Mouse (Mus musculus): ENCODE measurements around the gene Gm7137. TPM values are rescaled to one million over a fixed set of nuclear protein-coding genes. Genes with fewer than 3 reads are reported as not detected.
"Not testable (repeated sequence)": the region's sequence is repeated elsewhere in the genome, so short reads cannot be mapped to it uniquely, and the experiment has no call there.

The Gm7137 gene
- polyA plus RNA-seq, 2 experiments = not detected

GRCm38 (mm10) chr10:77797677-77798076, 9.7 kb upstream of the Gm7137 start:
- Histone ChIP-seq H3K36me3 (replicated peaks; ENCODE audit: control insufficient read depth, insufficient read depth, low read depth) (no peaks in the 10 kb centered on the region), H3K4me3 (ENCODE audit: insufficient read depth in 1 of 2, low read depth in 2 of 2, low read length in 2 of 2) (no peak overlapping the region), H3K4me2 (ENCODE audit: low read depth) (no peak overlapping the region), H3K9ac (replicated peaks) (no peak overlapping the region), H3K9me3 (ENCODE audit: control insufficient read depth, low read length) (no peaks in the 10 kb centered on the region), H3K27ac (no peak overlapping the region), H3K4me1 (replicated peaks; ENCODE audit: control insufficient read depth in 2 of 2, insufficient read depth in 2 of 2, low read length in 1 of 2) (no peaks in the 10 kb centered on the region), H3K27me3 (ENCODE audit: control insufficient read depth, insufficient read depth, low read length) (no peaks in the 10 kb centered on the region)
- no peak for TF ChIP-seq EP300 (IDR thresholded peaks at IDR 0.05; ENCODE audit: low read depth)
- TF ChIP-seq CTCF (IDR thresholded peaks at IDR 0.05; ENCODE audit: low read depth) = no peak
- WGBS (ENCODE audit: insufficient replicate concordance) = 20% methylated on average over 3 of the region's 3 CpGs
- DNase-seq (ENCODE audit: low read depth in 3 of 3, low spot score in 3 of 3) (no peak), ATAC-seq (ENCODE audit: insufficient read depth) (no peak)

GRCm38 (mm10) chr10:77794976-77795375, 7.0 kb upstream of the Gm7137 start, which contains the start of gene Gm9639:
TSS of gene Gm9639 (minus strand) at chr10:77795076.
- TF ChIP-seq EP300 (IDR thresholded peaks at IDR 0.05; ENCODE audit: low read depth) (no peak), CTCF (IDR thresholded peaks at IDR 0.05; ENCODE audit: low read depth) (no peak)
- no peaks in the 10 kb centered on the region for H3K9me3 ChIP-seq (ENCODE audit: control insufficient read depth, low read length)
- H3K4me2 ChIP-seq (ENCODE audit: low read depth) = no peak within 1 kb of the TSS
- H3K36me3 ChIP-seq (replicated peaks; ENCODE audit: control insufficient read depth, insufficient read depth, low read depth) = no peaks in the 10 kb centered on the region
- no peak within 1 kb of the TSS for H3K4me3 ChIP-seq (ENCODE audit: insufficient read depth in 1 of 2, low read depth in 2 of 2, low read length in 2 of 2)
- H3K9ac ChIP-seq (replicated peaks) = no peak within 1 kb of the TSS
- WGBS (ENCODE audit: insufficient replicate concordance) = 33% methylated on average over 2 of the region's 2 CpGs
- no peaks in the 10 kb centered on the region for H3K4me1 ChIP-seq (replicated peaks; ENCODE audit: control insufficient read depth in 2 of 2, insufficient read depth in 2 of 2, low read length in 1 of 2)
- DNase-seq (ENCODE audit: low read depth in 3 of 3, low spot score in 3 of 3) (no peak), ATAC-seq (ENCODE audit: insufficient read depth) (no peak)
- no peaks in the 10 kb centered on the region for H3K27me3 ChIP-seq (ENCODE audit: control insufficient read depth, insufficient read depth, low read length)
- H3K27ac ChIP-seq = no peak within 1 kb of the TSS

- no peak overlapping the region for H3K4me2 ChIP-seq (ENCODE audit: low read depth)
- H3K9ac ChIP-seq (replicated peaks) = no peak overlapping the region
- ATAC-seq (ENCODE audit: insufficient read depth) (no peak), DNase-seq (ENCODE audit: low read depth in 3 of 3, low spot score in 3 of 3) (no peak)
- no peaks in the 10 kb centered on the region for H3K4me1 ChIP-seq (replicated peaks; ENCODE audit: control insufficient read depth in 2 of 2, insufficient read depth in 2 of 2, low read length in 1 of 2)
- H3K36me3 ChIP-seq (replicated peaks; ENCODE audit: control insufficient read depth, insufficient read depth, low read depth) = no peaks in the 10 kb centered on the region
- H3K4me3 ChIP-seq (ENCODE audit: insufficient read depth in 1 of 2, low read depth in 2 of 2, low read length in 2 of 2) = no peak overlapping the region
- no peaks in the 10 kb centered on the region for H3K27me3 ChIP-seq (ENCODE audit: control insufficient read depth, insufficient read depth, low read length)
- no peaks in the 10 kb centered on the region for H3K9me3 ChIP-seq (ENCODE audit: control insufficient read depth, low read length)
- TF ChIP-seq EP300 (IDR thresholded peaks at IDR 0.05; ENCODE audit: low read depth) (no peak), CTCF (IDR thresholded peaks at IDR 0.05; ENCODE audit: low read depth) (no peak)
- H3K27ac ChIP-seq = no peak overlapping the region
- WGBS (ENCODE audit: insufficient replicate concordance) = 52% methylated on average over 2 of the region's 2 CpGs
These were observed 621 bp upstream of the Gm7137 start for GRCm38 (mm10) chr10:77788621-77789020.

- H3K27me3 ChIP-seq (ENCODE audit: control insufficient read depth, insufficient read depth, low read length); H3K36me3 ChIP-seq (replicated peaks; ENCODE audit: control insufficient read depth, insufficient read depth, low read depth); H3K27ac ChIP-seq; H3K4me2 ChIP-seq (ENCODE audit: low read depth); H3K4me1 ChIP-seq (replicated peaks; ENCODE audit: control insufficient read depth in 2 of 2, insufficient read depth in 2 of 2, low read length in 1 of 2); DNase-seq (ENCODE audit: low read depth in 3 of 3, low spot score in 3 of 3); H3K4me3 ChIP-seq (ENCODE audit: insufficient read depth in 1 of 2, low read depth in 2 of 2, low read length in 2 of 2); H3K9ac ChIP-seq (replicated peaks); H3K9me3 ChIP-seq (ENCODE audit: control insufficient read depth, low read length); ATAC-seq (ENCODE audit: insufficient read depth): not testable (repeated sequence)
- WGBS (ENCODE audit: insufficient replicate concordance) = 50% methylated on average over 1 of the region's 3 CpGs
These were observed 4.6 kb downstream of the Gm7137 start for GRCm38 (mm10) chr10:77783396-77783795.

GRCm38 (mm10) chr10:77782442-77782841, 5.6 kb downstream of the Gm7137 start, which contains the start of gene Gm3250:
TSS of gene Gm3250 (minus strand) at chr10:77782542.
- not testable (repeated sequence) for H3K9ac ChIP-seq (replicated peaks); H3K27ac ChIP-seq; H3K4me3 ChIP-seq (ENCODE audit: insufficient read depth in 1 of 2, low read depth in 2 of 2, low read length in 2 of 2); H3K4me2 ChIP-seq (ENCODE audit: low read depth); DNase-seq (ENCODE audit: low read depth in 3 of 3, low spot score in 3 of 3); ATAC-seq (ENCODE audit: insufficient read depth); H3K9me3 ChIP-seq (ENCODE audit: control insufficient read depth, low read length); H3K36me3 ChIP-seq (replicated peaks; ENCODE audit: control insufficient read depth, insufficient read depth, low read depth); H3K27me3 ChIP-seq (ENCODE audit: control insufficient read depth, insufficient read depth, low read length); H3K4me1 ChIP-seq (replicated peaks; ENCODE audit: control insufficient read depth in 2 of 2, insufficient read depth in 2 of 2, low read length in 1 of 2)
- WGBS (ENCODE audit: insufficient replicate concordance) = 50% methylated on average over 1 of the region's 1 CpGs

- H3K4me2 ChIP-seq (ENCODE audit: low read depth); H3K27me3 ChIP-seq (ENCODE audit: control insufficient read depth, insufficient read depth, low read length); DNase-seq (ENCODE audit: low read depth in 3 of 3, low spot score in 3 of 3); H3K9ac ChIP-seq (replicated peaks); H3K27ac ChIP-seq; H3K4me3 ChIP-seq (ENCODE audit: insufficient read depth in 1 of 2, low read depth in 2 of 2, low read length in 2 of 2); ATAC-seq (ENCODE audit: insufficient read depth); H3K9me3 ChIP-seq (ENCODE audit: control insufficient read depth, low read length); H3K4me1 ChIP-seq (replicated peaks; ENCODE audit: control insufficient read depth in 2 of 2, insufficient read depth in 2 of 2, low read length in 1 of 2); H3K36me3 ChIP-seq (replicated peaks; ENCODE audit: control insufficient read depth, insufficient read depth, low read depth): not testable (repeated sequence)
- 33% methylated on average over 1 of the region's 1 CpGs for WGBS (ENCODE audit: insufficient replicate concordance)
These were observed 11.2 kb downstream of the Gm7137 start, which contains the start of gene Gm7138 for GRCm38 (mm10) chr10:77776844-77777243. TSS of gene Gm7138 (minus strand) at chr10:77776944.

GRCm38 (mm10) chr10:77772142-77772541, 15.9 kb downstream of the Gm7137 start:
- H3K27ac ChIP-seq; H3K36me3 ChIP-seq (replicated peaks; ENCODE audit: control insufficient read depth, insufficient read depth, low read depth); H3K27me3 ChIP-seq (ENCODE audit: control insufficient read depth, insufficient read depth, low read length); H3K9ac ChIP-seq (replicated peaks); DNase-seq (ENCODE audit: low read depth in 3 of 3, low spot score in 3 of 3); H3K4me1 ChIP-seq (replicated peaks; ENCODE audit: control insufficient read depth in 2 of 2, insufficient read depth in 2 of 2, low read length in 1 of 2); ATAC-seq (ENCODE audit: insufficient read depth); H3K4me2 ChIP-seq (ENCODE audit: low read depth); H3K9me3 ChIP-seq (ENCODE audit: control insufficient read depth, low read length); H3K4me3 ChIP-seq (ENCODE audit: insufficient read depth in 1 of 2, low read depth in 2 of 2, low read length in 2 of 2): not testable (repeated sequence)
- 22% methylated on average over 1 of the region's 3 CpGs for WGBS (ENCODE audit: insufficient replicate concordance)

- not testable (repeated sequence) for H3K27me3 ChIP-seq (ENCODE audit: control insufficient read depth, insufficient read depth, low read length); H3K4me2 ChIP-seq (ENCODE audit: low read depth); H3K36me3 ChIP-seq (replicated peaks; ENCODE audit: control insufficient read depth, insufficient read depth, low read depth); H3K4me1 ChIP-seq (replicated peaks; ENCODE audit: control insufficient read depth in 2 of 2, insufficient read depth in 2 of 2, low read length in 1 of 2); H3K9ac ChIP-seq (replicated peaks); H3K9me3 ChIP-seq (ENCODE audit: control insufficient read depth, low read length); DNase-seq (ENCODE audit: low read depth in 3 of 3, low spot score in 3 of 3); H3K4me3 ChIP-seq (ENCODE audit: insufficient read depth in 1 of 2, low read depth in 2 of 2, low read length in 2 of 2); ATAC-seq (ENCODE audit: insufficient read depth); H3K27ac ChIP-seq
- WGBS (ENCODE audit: insufficient replicate concordance) = 20% methylated on average over 1 of the region's 1 CpGs
These were observed 16.8 kb downstream of the Gm7137 start, which contains the start of gene Gm3238 for GRCm38 (mm10) chr10:77771225-77771624. TSS of gene Gm3238 (minus strand) at chr10:77771325.
